Mouse (Mus musculus) myocyte (in vitro differentiated cells): ENCODE data around the gene Fndc5.

Source experiments
- MYOG ChIP-seq, 3 experiments: IDR thresholded peaks; one replicate each; pipeline ENCODE4 v1.6.1; 2011; ENCODE audit warnings: control low read depth in 2 of 3, low read depth in 2 of 3, mild to moderate bottlenecking in 2 of 3; ENCODE audit not compliant: insufficient read length in 2 of 3, control insufficient read depth in 1 of 3, insufficient read depth in 1 of 3
- POLR2A ChIP-seq: IDR thresholded peaks from one replicate; pipeline ENCODE4 v1.6.1; 2011; ENCODE audit warnings: low read depth, mild to moderate bottlenecking, control low read depth, moderate library complexity; ENCODE audit not compliant: insufficient read length
- POLR2AphosphoS2 ChIP-seq: IDR thresholded peaks from one replicate; pipeline ENCODE4 v1.6.1; 2011; ENCODE audit warnings: low read depth, control low read depth; ENCODE audit not compliant: insufficient read length
- REST ChIP-seq: IDR thresholded peaks from one replicate; pipeline ENCODE4 v1.6.1; 2011; ENCODE audit warnings: mild to moderate bottlenecking, control low read depth, moderate library complexity; ENCODE audit not compliant: insufficient read depth, insufficient read length
- TCF3 ChIP-seq: IDR thresholded peaks from one replicate; pipeline ENCODE4 v1.6.1; 2011; ENCODE audit warnings: low read depth, control low read depth; ENCODE audit not compliant: insufficient read length

DNA sequence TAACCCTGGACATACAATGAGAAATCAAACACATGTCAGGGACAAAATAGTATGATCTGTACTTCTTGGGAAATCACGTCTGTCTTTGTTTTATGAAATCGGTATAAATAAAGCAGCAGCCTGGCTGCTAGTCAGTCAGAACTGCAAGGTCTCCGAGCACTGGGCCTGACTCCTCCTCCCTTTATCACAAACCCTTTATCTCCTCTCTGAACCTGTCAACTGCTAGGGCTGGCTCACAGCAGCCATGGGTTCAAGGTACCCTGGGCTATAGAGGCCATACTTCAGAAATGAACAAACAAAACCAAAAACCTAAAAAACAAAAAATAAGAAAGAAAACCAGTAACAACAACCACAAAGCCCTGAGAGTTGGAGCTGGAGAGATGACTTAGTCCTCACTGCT, 21.8 kb downstream of the Fndc5 start:
- no peak for TF ChIP-seq TCF3
- no peak for TF ChIP-seq REST
- TF ChIP-seq POLR2A, result no peak
- no peak for TF ChIP-seq MYOG (IDR thresholded peaks at IDR 0.05; ENCODE audit: control insufficient read depth in 1 of 3, insufficient read depth in 1 of 3, insufficient read length in 2 of 3, low read depth in 2 of 3)
- no peak for TF ChIP-seq POLR2AphosphoS2
